Mouse (Mus musculus) T-helper 2 cell (primary cell): ENCODE results near the gene Plcd4.
"Not testable (repeated sequence)": the region's sequence is repeated elsewhere in the genome, so short reads cannot be mapped to it uniquely, and the experiment has no call there.

Experiments used
- in situ Hi-C: fragments of 300-600 bp; cut with MboI, MseI; formaldehyde crosslinking; loops from one replicate; pipeline ENCODE4 v1.15.1; 2025; ENCODE audit warnings: high pct_unique_total_duplicates

Plcd4 gene

DNA sequence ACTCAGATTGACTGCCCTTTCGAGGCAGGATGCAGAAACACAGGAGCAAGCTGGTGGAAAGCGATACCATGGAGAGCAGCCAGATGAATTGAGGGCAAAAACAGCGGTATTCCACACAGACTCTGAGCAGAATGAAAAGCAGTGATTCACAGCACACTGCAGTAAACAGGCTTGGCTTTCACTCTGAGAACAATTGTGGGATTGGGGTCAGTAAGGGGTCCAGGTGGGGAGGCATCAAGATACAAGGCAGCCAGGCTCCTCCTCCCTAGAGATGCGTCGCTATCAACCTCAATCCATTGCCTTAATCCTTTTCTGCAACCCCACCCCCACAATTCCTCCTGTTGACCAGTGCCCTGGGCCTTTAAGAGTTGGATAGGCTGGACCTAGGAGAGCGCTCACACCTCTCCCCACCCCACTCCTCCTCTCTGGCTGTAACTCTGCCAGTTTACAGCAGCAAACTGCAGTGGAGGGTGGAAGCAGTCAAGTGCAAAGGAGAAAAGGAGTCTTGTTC is at the start of gene Plcd4:
Gene Plcd4 (plus strand): TSS at position 438 of the 511 bp plus-strand sequence.
- in situ Hi-C loops = no loop called here

DNA sequence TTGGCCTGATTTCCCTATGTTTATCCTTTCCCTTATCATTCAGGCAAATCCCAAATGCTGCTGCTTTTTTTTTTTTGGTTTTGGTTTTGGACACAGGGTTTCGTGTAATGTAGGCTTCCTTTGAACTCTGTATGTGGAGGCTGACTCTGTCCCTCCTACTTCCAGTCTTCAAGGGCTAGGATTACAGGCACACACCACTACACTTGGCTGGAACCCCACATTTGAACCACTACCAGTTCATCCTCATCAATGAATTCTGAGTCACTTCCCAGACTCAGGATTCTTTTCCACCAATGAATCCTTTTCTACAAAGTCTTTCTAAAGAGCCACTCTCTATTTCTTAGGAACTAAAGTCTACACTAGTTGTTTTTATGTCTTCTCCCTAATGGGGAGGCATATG is 41.6 kb upstream of the Plcd4 start:
- in situ Hi-C loops = no loop called here

DNA sequence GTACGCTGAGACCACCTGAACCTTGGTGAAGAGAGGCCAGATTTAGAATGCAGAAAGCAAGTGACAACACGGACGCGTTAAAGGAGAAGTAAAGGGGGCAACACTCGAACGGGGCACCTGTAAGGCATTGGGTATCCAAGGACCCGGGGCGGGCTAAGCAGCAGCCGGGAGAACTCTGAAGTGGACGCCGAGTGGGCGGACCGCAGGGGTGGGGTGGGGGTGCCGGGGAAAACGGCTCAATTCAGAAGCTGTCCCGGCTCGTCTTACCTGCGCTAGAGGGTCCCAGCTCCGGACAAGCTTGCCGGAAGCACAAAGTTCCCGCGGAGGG is 37.3 kb upstream of the Plcd4 start:
- in situ Hi-C loops = no loop called here

DNA sequence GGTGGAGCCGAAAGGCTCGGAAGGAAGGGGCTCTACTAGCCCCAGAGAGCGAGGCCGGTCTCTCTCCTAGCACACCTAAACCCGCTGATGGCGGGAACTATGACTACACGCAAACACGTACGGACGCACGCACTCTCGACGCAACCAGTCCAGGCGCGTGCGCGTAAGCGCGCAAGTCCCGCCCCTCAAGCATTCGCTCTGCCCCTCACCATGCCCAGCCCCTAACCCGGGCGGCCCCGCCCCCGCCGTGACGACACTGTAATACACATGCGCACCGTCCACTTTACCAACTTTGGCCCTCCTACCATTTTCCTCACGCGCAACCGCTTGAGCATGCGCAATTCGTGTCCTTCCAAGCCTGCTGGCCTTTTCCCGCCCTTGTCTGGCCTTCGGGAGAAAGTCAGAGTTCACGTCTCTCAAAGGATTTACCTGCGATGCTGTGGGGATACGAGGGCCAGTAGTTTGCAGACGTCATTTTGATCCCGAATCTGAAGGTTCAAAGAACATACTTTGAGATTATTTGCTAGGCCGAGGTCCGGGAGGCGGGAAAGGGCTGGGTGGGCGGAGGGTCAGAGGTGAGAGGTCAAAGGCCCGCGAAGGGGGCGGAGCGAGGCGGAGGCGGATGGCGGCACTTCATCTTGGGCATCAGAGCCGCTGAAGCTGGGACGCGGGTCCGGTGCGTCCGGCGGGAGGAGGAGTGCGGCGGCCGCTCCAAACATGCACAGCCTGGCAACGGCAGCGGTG is 36.8 kb upstream of the Plcd4 start, which contains the start of gene Cnot9:
Gene Cnot9 (plus strand): TSS at position 338 of the 744 bp plus-strand sequence.
- in situ Hi-C loops = no loop called here

DNA sequence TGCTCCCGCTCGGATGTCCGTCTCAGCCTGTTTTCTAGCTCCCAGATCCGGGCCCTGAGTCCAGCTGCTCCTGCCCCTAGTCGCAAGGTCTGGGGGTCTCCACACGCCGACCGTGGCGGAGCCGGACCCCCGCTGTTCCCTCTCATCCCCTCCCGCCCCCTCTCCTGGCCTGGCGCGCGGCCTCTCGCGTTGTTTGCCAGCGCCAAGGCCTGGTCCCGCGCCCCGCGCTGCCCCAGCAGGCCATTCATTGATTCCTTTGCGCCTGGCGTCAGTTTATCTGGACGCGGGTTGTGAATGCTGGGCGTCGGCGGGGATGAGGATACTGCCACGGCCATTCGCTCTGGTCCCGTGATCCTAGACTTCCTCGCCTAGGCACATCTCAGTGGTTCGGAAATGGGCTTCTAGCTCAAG is 36.2 kb upstream of the Plcd4 start:
- in situ Hi-C loops = no loop called here

DNA sequence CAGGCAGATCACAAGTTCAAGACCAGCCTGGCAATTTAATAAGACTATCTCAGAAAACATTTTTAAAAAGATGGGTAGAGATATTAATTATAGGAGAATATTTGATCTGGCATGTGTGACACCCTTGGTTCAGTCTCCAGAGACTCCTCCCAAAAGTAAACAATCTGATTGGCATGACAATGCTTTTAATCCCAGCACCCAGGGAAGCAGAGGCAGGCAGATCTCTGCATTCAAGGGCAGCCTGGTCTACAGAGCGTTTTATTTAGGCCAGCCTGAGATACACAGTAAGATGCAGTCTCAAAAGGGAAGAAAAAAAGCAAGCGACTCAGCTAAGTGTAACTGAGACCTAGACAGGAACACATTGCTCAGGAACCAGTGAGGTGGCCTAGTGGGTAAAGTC is 34.9 kb upstream of the Plcd4 start:
- in situ Hi-C loops = no loop called here

DNA sequence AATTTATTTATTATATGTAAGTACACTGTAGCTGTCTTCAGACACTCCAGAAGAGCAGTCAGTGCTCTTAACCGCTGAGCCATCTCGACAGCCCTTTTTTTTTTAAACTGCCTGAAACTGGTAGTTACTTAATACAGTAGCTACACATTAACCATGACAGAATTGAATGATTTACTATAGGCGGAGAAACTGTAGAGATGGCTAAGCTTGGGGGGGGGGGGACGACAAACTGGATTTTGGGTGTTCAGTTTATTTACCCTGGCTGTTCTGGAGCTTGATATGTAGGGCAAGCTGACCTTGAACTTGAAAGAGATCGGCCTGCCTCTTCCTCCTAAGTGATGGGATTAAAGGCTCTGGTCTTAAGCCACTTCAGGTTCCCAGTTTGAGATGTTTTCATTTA is 31.4 kb upstream of the Plcd4 start:
- in situ Hi-C loops = no loop called here

DNA sequence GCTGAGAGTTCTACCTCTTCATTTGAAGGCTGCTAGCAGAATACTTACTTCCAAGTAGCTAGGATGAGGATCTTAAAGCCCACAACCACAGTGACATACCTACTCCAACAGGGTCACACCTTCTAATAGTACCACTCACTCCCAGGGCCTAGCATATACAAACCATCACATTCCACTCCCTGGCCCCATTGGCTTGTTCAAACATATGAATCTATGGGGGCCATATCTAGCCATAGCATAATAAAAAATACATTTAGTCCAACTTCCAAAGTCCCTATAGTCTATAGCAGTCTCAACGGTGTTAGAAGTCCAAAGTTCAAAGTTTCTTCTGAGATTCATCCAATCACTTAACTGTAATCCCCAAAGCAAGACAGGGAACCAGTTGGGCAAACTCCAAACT is 29.7 kb upstream of the Plcd4 start:
- in situ Hi-C loops = not testable (repeated sequence)

DNA sequence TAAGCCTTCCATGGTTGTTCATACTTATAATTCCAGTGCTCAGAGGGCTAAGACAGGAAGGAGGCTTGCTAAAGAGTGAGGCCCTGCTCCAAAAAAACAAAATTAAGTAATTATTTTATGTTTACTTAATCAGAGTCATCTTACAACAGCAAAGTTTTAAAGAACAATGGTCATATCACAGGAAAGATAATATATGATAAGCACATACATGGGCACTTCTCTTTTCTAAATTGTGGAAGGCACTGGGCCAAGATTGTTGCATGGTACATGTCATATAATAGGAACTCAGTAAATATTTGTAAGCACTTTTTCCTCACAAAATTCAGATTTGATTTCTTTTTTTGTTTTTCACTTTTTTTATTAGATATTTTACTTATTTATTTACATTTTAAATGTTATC is 22.8 kb upstream of the Plcd4 start:
- in situ Hi-C loops = no loop called here

DNA sequence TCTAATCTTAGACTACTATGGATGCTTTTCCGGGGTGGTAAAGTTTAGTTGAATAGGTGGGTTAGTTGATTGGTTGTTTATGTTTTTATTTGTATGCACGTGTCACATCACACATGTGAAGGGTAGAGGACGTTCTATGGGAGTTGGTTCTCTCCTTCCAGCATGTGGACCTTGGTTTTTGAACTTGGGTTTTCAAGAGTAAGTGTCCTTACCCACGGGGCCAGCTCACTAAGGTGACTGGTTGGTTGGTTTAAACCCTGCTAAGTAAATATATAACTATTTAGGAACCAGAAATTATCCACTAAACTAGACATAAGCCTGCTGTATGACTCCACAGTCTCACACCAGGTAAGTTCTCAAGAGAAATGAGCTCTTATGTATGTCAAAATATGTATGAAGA is 17.9 kb upstream of the Plcd4 start:
- in situ Hi-C loops = loop anchor here (5.0 kb wide), 1 partner anchor 42 kb away; no protein-coding TSS in a partner anchor

DNA sequence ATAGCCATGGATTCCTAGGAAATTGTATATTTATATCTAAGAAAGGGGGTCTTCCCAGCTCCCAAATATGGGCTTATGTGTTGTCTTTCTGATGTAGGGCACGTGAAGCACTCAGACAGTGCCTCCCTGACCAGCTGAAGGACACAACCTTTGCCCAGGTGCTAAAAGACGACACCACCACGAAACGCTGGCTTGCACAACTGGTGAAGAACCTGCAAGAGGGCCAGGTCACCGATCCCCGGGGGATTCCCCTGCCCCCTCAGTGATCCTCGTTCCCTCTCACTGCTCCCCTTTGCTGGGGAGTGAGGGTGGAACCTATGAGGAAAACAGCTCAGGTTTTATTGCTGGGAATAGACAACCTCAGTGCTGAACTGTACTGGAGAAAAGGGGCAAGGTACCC is 14.1 kb upstream of the Plcd4 start:
- in situ Hi-C loops = loop anchor here (5.0 kb wide), 1 partner anchor 46 kb away; no protein-coding TSS in a partner anchor

DNA sequence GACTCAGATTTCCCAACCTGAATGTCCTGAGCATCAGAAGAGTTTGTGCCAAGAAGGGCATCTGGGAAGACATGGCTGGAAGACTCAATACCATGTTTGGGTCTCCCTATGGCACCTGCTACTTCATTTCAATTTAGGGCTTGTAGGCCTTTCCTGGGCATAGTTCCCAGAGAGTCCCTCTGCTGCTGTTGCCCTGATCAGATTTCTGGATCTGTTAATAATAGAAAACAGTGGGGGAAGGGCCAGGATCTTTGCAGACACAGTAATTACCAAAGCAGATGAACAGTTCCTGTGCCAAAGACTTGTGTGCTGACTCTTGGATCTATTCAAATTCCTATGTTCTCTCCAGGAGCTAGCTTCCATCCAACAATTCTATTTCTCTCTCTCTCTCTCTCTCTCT is 4.0 kb upstream of the Plcd4 start:
- in situ Hi-C loops = no loop called here

DNA sequence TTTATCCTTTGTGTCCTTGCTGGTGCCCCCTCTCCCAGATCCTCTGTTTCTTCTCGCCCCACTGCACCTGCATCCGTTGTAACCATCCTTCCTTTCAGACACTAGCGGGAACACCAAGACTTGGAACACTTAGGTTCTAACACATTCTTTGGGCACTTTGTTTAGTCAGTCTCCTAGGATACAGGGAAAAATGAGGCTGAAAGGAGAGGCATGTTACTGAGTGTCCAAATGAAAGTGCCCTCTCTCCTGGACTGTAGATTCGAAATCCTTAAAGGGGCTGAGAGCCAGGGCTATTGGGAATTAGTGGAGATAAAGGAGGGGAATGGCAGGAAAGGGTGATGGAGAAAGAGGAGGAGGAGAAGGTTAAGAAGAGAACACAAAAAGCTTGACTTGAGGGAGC is 1.5 kb downstream of the Plcd4 start, which contains the start of gene Usp37:
Gene Usp37 (minus strand): TSS at position 101 of the 400 bp plus-strand sequence.
- in situ Hi-C loops = no loop called here

DNA sequence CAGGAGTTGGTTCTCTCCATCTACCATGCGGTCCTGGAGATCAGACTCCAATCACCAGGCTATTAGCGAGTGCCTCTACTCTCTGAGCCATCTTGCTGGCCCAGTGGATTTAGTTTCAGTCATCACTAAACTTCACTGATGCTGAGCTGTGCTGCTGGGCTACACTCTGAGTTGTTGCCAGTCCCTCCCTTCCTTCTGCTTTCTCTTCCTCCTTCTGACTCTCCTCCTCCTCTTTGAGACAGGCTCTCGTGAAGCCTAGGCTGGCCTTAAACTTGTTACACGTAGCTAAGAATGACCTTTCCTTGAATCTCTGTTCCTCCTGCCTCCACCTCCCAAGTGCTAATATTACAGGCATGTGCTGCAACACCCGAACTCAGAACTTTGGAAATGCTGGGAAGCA is 16.4 kb downstream of the Plcd4 start:
- in situ Hi-C loops = no loop called here

DNA sequence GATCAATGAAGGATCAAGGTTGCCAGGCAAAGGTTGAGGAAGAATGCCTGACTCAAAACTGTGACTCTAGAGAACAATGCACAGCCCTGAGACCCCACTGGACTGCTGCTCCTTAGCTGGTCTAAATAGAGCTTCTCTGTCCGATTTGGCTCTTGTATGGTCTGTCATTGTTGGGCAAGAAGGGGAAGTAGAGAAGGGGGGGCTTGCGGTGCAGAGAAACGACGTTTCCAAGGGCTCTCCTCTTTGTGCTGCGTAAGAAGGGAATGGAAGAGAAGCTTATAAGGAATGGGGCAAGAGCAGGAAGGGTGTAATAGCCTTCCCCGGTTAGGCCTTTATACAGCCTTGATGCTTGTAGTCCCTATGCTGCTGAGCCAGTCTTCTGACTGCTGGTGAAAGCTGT is 23.1 kb downstream of the Plcd4 start:
- in situ Hi-C loops = no loop called here

DNA sequence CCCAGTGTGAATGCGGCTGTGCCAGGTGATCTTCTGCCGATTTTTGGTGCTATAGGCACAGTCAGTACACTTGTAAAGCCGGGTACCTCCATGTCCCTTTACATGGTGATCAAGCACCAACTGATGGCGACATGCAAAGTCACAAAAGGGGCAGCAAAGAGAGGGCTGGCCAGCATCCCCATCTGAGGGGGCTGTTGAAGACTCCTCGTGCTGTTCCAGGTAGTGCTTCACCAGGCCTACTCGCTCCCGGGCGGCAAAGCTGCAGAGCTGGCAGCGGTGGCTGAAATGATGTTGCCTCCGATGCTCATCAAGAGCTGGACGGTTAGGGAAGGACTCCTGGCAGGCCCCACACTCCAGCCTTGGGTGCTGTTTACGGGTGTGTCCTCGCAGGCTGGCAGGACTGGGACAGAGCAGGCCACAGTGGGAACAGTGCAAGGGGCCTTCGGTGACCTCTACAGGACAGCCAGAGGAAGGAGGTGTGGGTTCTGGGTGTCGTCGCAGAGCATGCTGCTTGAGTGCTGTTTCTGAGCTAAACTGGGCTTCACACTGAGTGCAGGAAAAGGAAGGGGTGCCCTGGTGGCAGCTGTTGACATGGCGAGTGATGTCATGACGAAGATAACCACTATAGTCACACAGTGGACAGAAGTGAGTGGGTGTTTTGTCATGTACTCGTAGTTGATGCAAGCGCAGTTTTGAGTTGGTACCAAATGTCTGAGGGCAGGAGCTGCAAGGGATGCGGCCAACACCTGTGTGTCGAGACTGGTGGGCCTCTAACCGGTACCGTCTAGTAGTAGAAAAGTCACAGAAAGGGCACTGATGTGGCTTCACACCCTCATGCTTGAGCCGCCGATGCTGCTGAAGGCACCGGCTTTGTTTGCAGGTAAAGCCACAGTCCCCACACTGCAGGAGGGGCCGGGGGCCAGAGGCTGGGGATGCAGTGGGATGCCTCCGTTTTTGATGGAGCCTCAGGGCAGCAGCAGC is 27.3 kb downstream of the Plcd4 start:
- in situ Hi-C loops = loop anchor here (10.0 kb wide), 2 partner anchors 85 to 305 kb away; no protein-coding TSS in a partner anchor

DNA sequence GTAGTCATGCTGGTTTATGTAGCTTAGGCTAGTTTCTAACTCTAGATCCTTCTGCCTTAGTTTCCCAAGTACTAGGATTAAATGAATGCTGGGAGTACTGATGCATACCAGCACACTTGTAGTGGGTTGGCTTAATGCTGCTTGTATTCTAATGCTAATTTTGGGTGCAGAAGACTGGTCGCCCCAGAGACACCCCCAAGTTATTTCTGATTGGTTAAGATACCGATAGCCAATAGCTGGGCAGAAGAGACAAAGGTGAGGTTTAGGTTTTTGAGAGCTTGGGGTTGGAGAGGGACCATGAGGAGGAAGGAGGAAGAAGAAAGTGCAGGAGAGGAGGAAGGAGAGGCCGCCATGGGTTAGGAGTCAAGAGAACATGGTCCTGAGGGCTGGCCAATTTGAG is 39.9 kb downstream of the Plcd4 start:
- in situ Hi-C loops = loop anchor here (25.0 kb wide), 1 partner anchor 580 kb away; the partner anchor contains the start of gene Zfand2b

DNA sequence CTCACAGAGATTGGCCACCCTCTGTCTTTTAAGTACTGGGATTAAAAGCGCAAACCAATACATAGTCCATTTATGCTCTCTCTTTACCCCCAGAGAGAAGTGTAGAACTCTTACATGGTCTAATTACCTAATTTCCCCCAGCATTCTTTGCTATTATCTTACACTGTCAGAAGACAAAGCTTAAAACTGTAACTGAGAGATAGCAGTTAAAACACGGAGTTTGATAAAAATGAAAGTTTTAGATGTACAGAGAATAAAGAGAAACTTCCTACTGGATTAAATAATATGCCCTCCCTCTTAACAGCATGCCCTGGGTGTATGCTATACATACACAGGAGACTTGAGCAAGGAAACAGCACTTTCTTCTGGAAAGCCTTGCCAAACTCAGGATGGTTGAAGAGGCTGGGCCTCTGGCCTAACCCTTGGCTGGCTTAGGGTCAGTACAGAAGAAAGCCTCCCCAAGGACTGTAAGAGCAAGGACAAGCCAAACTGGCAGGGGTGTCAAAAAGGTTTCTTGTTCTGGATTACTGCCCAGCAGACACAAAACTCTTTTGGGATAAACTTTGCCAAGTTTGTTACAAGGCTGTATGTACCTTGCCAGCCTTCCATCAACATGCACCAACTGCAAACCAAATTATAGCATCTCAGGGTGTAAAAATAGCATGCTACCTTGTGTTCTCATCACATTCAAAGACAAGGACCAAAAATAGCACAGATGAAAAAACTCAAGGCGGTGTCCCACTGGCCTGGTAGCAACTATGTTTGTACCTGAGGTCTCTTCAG is 42.1 kb downstream of the Plcd4 start:
- in situ Hi-C loops = loop anchor here (25.0 kb wide), 1 partner anchor 577 kb away; the partner anchor contains the start of gene Zfand2b

DNA sequence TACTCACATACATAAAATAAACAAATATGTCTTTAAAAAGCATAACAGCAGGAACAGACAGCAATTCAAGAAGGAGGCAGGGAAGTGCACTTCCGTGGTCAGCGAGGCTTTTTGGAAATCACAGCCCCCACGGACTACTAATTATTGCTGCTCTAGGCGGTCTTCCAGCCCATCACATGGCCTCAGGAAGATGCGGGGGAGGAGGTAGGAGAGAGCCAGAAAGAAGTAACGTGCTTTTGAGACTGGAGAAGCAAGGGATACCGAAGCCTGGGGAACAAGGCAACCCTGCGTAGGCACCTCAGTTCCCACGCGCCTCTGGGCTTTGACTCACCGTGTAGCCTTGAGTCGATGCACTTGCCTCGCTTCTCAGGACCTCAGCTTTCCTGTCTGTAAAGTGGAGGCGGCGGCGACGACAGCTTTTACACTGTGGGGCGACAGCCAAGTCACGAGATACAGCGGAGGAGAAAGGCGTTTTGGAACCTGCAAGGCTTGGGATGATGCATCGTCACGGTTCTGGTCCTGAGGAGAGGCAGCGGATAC is 44.6 kb downstream of the Plcd4 start:
- in situ Hi-C loops = loop anchor here (25.0 kb wide), 1 partner anchor 575 kb away; the partner anchor contains the start of gene Zfand2b

DNA sequence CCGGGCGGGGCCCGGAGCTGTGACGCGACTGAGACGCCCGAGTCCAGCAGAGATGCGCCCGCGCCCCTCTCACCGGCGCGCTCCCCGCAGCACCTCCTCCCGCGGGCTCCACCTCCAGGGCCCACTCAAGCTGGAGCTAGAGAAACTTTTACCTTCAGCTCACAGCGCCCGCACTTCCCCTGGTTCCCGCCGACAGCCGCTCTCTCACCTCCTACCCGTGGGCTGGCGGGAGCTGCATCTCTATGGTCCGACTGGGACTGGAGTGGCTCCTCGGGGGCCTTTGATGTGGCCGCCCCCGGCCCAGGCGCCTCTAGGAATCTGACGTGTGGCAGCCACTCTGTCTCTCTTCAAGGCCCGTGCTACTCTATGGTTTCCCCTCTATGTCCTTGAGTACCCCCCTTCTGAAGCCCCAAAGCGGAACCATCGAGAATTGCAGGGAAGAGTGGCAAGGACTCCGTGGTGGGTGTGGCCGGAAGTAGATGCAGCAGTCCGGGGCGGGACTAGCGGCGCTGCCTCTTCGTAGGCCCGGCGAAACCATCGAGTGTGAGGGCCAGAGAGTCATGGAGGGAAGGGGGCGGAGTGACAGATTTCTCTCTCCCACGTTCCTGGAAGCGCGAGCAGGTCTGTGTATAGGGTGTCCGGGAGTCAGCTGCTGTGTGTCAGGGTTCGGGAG is 45.2 kb downstream of the Plcd4 start, which contains the start of the genes Zfp142 and Bcs1l:
Gene Zfp142 (minus strand): TSS at position 474 of the 673 bp plus-strand sequence.
Gene Bcs1l (plus strand): TSS at position 517 of the 673 bp plus-strand sequence.
- in situ Hi-C loops = loop anchor here (25.0 kb wide), 1 partner anchor 574 kb away; the partner anchor contains the start of gene Zfand2b
